Comparison of ENCODE assay signal across 9 mouse cellular contexts in genomic region chr19:3923586-3923985, GRCm38 (mm10). TPM values are rescaled to one million over a fixed set of nuclear protein-coding genes. Genes with fewer than 3 reads are reported as not detected.
A peak's percentile ranks its signal among the peaks of the same experiment; 100 is the strongest.
DNase-seq lines count a peak whose midpoint lies in the region; ATAC-seq and TF ChIP-seq lines count a peak whose summit lies in the region.
"Had no signal": no experiment of that assay in that cellular context is flagged by ENCODE, and none has a peak within 500 bp of the region (broad histone marks: within the 10 kb centered on the region; RNA-seq: fewer than 3 reads in every experiment).

No protein-coding gene starts in this region.

- no peaks in the 10 kb centered on the region for H3K36me3 ChIP-seq in liver, embryonic 15.5 days (replicated peaks)
- no peaks in the 10 kb centered on the region for H3K36me3 ChIP-seq in liver, embryonic 11.5 days (ENCODE audit: control insufficient read depth, insufficient read depth, low read length)
- H3K36me3 ChIP-seq in embryonic facial prominence, embryonic 15.5 days, result no peaks in the 10 kb centered on the region
- no peaks in the 10 kb centered on the region for H3K36me3 ChIP-seq in spleen, adult 2 months (ENCODE audit: control insufficient read depth, insufficient read depth, low read length)

- no peak overlapping the region for H3K9ac ChIP-seq in liver, embryonic 15.5 days
- H3K9ac ChIP-seq in liver, embryonic 11.5 days (ENCODE audit: low read depth, low read length), result no peak overlapping the region
- H3K9ac ChIP-seq in embryonic facial prominence, embryonic 15.5 days, result no peak overlapping the region

- 53% methylated on average over 13 of the region's 13 CpGs for WGBS in liver, embryonic 15.5 days (ENCODE audit: insufficient replicate concordance)
- WGBS in liver, embryonic 11.5 days, result 64% methylated on average over 13 of the region's 13 CpGs
- 57% methylated on average over 13 of the region's 13 CpGs for WGBS in embryonic facial prominence, embryonic 15.5 days
- WGBS in spleen, adult 2 months, result 24% methylated on average over 13 of the region's 13 CpGs

- H3K27me3 ChIP-seq in liver, embryonic 15.5 days, result no peaks in the 10 kb centered on the region
- no peaks in the 10 kb centered on the region for H3K27me3 ChIP-seq in liver, embryonic 11.5 days (replicated peaks; ENCODE audit: control insufficient read depth, insufficient read depth, low read length)
- no peaks in the 10 kb centered on the region for H3K27me3 ChIP-seq in embryonic facial prominence, embryonic 15.5 days
- H3K27me3 ChIP-seq in spleen, adult 2 months (ENCODE audit: control insufficient read depth, insufficient read depth, low read length), result no peaks in the 10 kb centered on the region

- no peak for TF ChIP-seq POLR2A in spleen, adult 2 months (IDR thresholded peaks at IDR 0.05; ENCODE audit: low read depth, low read length)

- H3K9me3 ChIP-seq in liver, embryonic 15.5 days (replicated peaks), result no peaks in the 10 kb centered on the region
- H3K9me3 ChIP-seq in liver, embryonic 11.5 days (ENCODE audit: control insufficient read depth, low read length), result no peaks in the 10 kb centered on the region
- H3K9me3 ChIP-seq in embryonic facial prominence, embryonic 15.5 days (replicated peaks), result no peaks in the 10 kb centered on the region

- 0 out of 2 replicates have a peak, but pooled peaks have one; percentile 11 for ATAC-seq in liver, embryonic 15.5 days (ENCODE audit: insufficient read depth)
- ATAC-seq in liver, embryonic 11.5 days (replicated peaks; ENCODE audit: low FRiP score), result no peak
- peak; percentile 60 for ATAC-seq in embryonic facial prominence, embryonic 15.5 days (ENCODE audit: insufficient number of reproducible peaks, low FRiP score, low TSS enrichment, low read depth)

- H3K4me3 ChIP-seq in liver, embryonic 15.5 days (replicated peaks), result no peak overlapping the region
- H3K4me3 ChIP-seq in liver, embryonic 11.5 days (ENCODE audit: low read depth, low read length), result no peak overlapping the region
- H3K4me3 ChIP-seq in embryonic facial prominence, embryonic 15.5 days (replicated peaks), result no peak overlapping the region
- H3K4me3 ChIP-seq in spleen, adult 2 months (ENCODE audit: extremely low read depth, insufficient read depth, insufficient read length), result no peak overlapping the region; the same call in 1 of the 2 replicates

- H3K4me2 ChIP-seq in liver, embryonic 15.5 days, result no peak overlapping the region
- H3K4me2 ChIP-seq in liver, embryonic 11.5 days, result no peak overlapping the region
- no peak overlapping the region for H3K4me2 ChIP-seq in embryonic facial prominence, embryonic 15.5 days (replicated peaks)

- H3K27ac ChIP-seq in liver, embryonic 15.5 days (replicated peaks), result peak overlapping the region; percentile 45; the same call in 1 of the 2 replicates
- no peak overlapping the region for H3K27ac ChIP-seq in liver, embryonic 11.5 days (ENCODE audit: low read depth, low read length)
- peak overlapping the region; percentile 13 for H3K27ac ChIP-seq in embryonic facial prominence, embryonic 15.5 days (replicated peaks)
- H3K27ac ChIP-seq in spleen, adult 2 months (ENCODE audit: insufficient read depth, low read length), result peak overlapping the region; percentile 91

- no peak for DNase-seq in liver, embryonic 11.5 days (ENCODE audit: low spot score)
- DNase-seq in kidney, postnatal 14 days, result peak; percentile 67
- peak in 1 of 2 experiments; percentile 77 for DNase-seq in spleen, adult 2 months (ENCODE audit: low read depth in 1 of 2, low spot score in 2 of 2)
- DNase-seq in frontal cortex, postnatal 25 days (ENCODE audit: low spot score in 2 of 2), result no peak
- no peak for DNase-seq in layer of hippocampus, postnatal 36 days
- no peak for DNase-seq in ovary, adult 18-20 months (ENCODE audit: low spot score)

- TF ChIP-seq CTCF in spleen, adult 2 months (IDR thresholded peaks at IDR 0.05; ENCODE audit: extremely low read depth, insufficient read depth, insufficient read length, insufficient replicate concordance), result no peak

- peaks cover 37% of the 10 kb centered on the region for H3K4me1 ChIP-seq in liver, embryonic 15.5 days (replicated peaks)
- H3K4me1 ChIP-seq in liver, embryonic 11.5 days (replicated peaks; ENCODE audit: control insufficient read depth, insufficient read depth, low read length), result peaks cover 15% of the 10 kb centered on the region
- H3K4me1 ChIP-seq in embryonic facial prominence, embryonic 15.5 days, result peaks cover 13% of the 10 kb centered on the region
- peaks cover 27% of the 10 kb centered on the region for H3K4me1 ChIP-seq in spleen, adult 2 months (ENCODE audit: control insufficient read depth, insufficient read depth, insufficient read length)

RNA-seq across cellular contexts. Expression of gene Aldh3b1, which starts 6.0 kb away (rescaled TPM):
- 8.7 and 9.4 TPM in 2 replicates for polyA plus RNA-seq in liver, embryonic 15.5 days (2015; fragmentation: Nextera tagmentation; extraction: Ambion mirVana)
- polyA plus RNA-seq in liver, embryonic 11.5 days (2014; fragmentation: Nextera tagmentation; extraction: Ambion mirVana), result 1.7 TPM in 2 replicates
- polyA plus RNA-seq in embryonic facial prominence, embryonic 15.5 days (2015; fragmentation: Nextera tagmentation; extraction: Ambion mirVana), result 4.8 and 4.9 TPM in 2 replicates
- polyA plus RNA-seq in spleen, adult 2 months (2012; rRNA removed), result 24.6 and 26.1 TPM in 2 replicates
- 1 to 10 TPM; 2.8 to 3.0 TPM for total RNA-seq in layer of hippocampus, postnatal 36 days (2021)

RNA-seq across cellular contexts. Expression of gene Ndufs8, which starts 11.0 kb away (rescaled TPM):
- polyA plus RNA-seq in liver, embryonic 15.5 days (2015; fragmentation: Nextera tagmentation; extraction: Ambion mirVana), result 168 and 173 TPM in 2 replicates
- 278 and 287 TPM in 2 replicates for polyA plus RNA-seq in liver, embryonic 11.5 days (2014; fragmentation: Nextera tagmentation; extraction: Ambion mirVana)
- polyA plus RNA-seq in embryonic facial prominence, embryonic 15.5 days (2015; fragmentation: Nextera tagmentation; extraction: Ambion mirVana), result 255 and 269 TPM in 2 replicates
- 120 and 161 TPM in 2 replicates for polyA plus RNA-seq in spleen, adult 2 months (2012; rRNA removed)
- total RNA-seq in layer of hippocampus, postnatal 36 days (2021), result 100 to 1,000 TPM; 133 to 144 TPM

RNA-seq across cellular contexts. Expression of gene Unc93b1, which starts 11.4 kb away (rescaled TPM):
- polyA plus RNA-seq in liver, embryonic 15.5 days (2015; fragmentation: Nextera tagmentation; extraction: Ambion mirVana), result 32.2 and 36.8 TPM in 2 replicates
- polyA plus RNA-seq in liver, embryonic 11.5 days (2014; fragmentation: Nextera tagmentation; extraction: Ambion mirVana), result 14.2 and 16.0 TPM in 2 replicates
- polyA plus RNA-seq in embryonic facial prominence, embryonic 15.5 days (2015; fragmentation: Nextera tagmentation; extraction: Ambion mirVana), result 27.7 and 30.0 TPM in 2 replicates
- polyA plus RNA-seq in spleen, adult 2 months (2012; rRNA removed), result 753 and 934 TPM in 2 replicates
- total RNA-seq in layer of hippocampus, postnatal 36 days (2021), result 10 to 100 TPM; 14.2 to 14.5 TPM

RNA-seq across cellular contexts. Expression of gene Tcirg1, which starts 16.7 kb away (rescaled TPM):
- 29.5 and 38.6 TPM in 2 replicates for polyA plus RNA-seq in liver, embryonic 15.5 days (2015; fragmentation: Nextera tagmentation; extraction: Ambion mirVana)
- polyA plus RNA-seq in liver, embryonic 11.5 days (2014; fragmentation: Nextera tagmentation; extraction: Ambion mirVana), result 39.8 and 42.8 TPM in 2 replicates
- 57.5 and 64.3 TPM in 2 replicates for polyA plus RNA-seq in embryonic facial prominence, embryonic 15.5 days (2015; fragmentation: Nextera tagmentation; extraction: Ambion mirVana)
- 269 and 299 TPM in 2 replicates for polyA plus RNA-seq in spleen, adult 2 months (2012; rRNA removed)
- total RNA-seq in layer of hippocampus, postnatal 36 days (2021), result 10 to 100 TPM; 20.2 to 22.4 TPM

RNA-seq across cellular contexts. Expression of gene Aldh3b3, which starts 34.9 kb away (rescaled TPM):
- polyA plus RNA-seq in liver, embryonic 15.5 days (2015; fragmentation: Nextera tagmentation; extraction: Ambion mirVana), result 0.03 TPM in 1 of 2 replicates, not detected in the other
- not detected in 2 replicates for polyA plus RNA-seq in liver, embryonic 11.5 days (2014; fragmentation: Nextera tagmentation; extraction: Ambion mirVana)
- polyA plus RNA-seq in embryonic facial prominence, embryonic 15.5 days (2015; fragmentation: Nextera tagmentation; extraction: Ambion mirVana), result 2.8 and 3.2 TPM in 2 replicates
- 0.07 and 0.20 TPM in 2 replicates for polyA plus RNA-seq in spleen, adult 2 months (2012; rRNA removed)
- not detected for total RNA-seq in layer of hippocampus, postnatal 36 days (2021)
- total RNA-seq: gastrocnemius, postnatal 36 days had no signal

Comparison
In these comparisons a context has a peak if more than half of its experiments do, and no peak if none do; other contexts are left out.
1. RNA of gene Unc93b1, which starts 11.4 kb away (polyA plus RNA-seq): 753 to 934 TPM in spleen, adult 2 months; 32.2 to 36.8 TPM in liver, embryonic 15.5 days, 27.7 to 30.0 TPM in embryonic facial prominence, embryonic 15.5 days and 14.2 to 16.0 TPM in liver, embryonic 11.5 days; every median in the first group is over 10 times any median in the second.